Mouse (Mus musculus) hindbrain, embryonic 12.5 days (tissue): ENCODE results near the gene Tma16. TPM values are rescaled to one million over a fixed set of nuclear protein-coding genes. Genes with fewer than 3 reads are reported as not detected.
A peak's percentile ranks its signal among the peaks of the same experiment; 100 is the strongest.

Experiments
- ATAC-seq: fragments of 200-750 bp; cut with Nextera tagmentation; 2 replicates; pipeline ENCODE4 v1.8.0; 2017; ENCODE audit warnings: moderate TSS enrichment; ENCODE audit not compliant: low FRiP score
- H3K27ac ChIP-seq: fragments of 300-500 bp; sonication (generic); 2 replicates; pipeline ENCODE4 v1.5.1; 2016; ENCODE audit warnings: mild to moderate bottlenecking
- H3K27me3 ChIP-seq: fragments of 300-500 bp; sonication (generic); 2 replicates; pipeline ENCODE4 v1.6.1; 2016; ENCODE audit warnings: mild to moderate bottlenecking
- H3K36me3 ChIP-seq: fragments of 300-500 bp; sonication (generic); 2 replicates; pipeline ENCODE4 v1.6.1; 2016; ENCODE audit warnings: mild to moderate bottlenecking
- H3K4me1 ChIP-seq: fragments of 300-500 bp; sonication (generic); 2 replicates; pipeline ENCODE4 v1.6.1; 2016
- H3K4me2 ChIP-seq: fragments of 300-500 bp; sonication (generic); replicated peaks from 2 replicates; pipeline ENCODE4 v1.6.1; 2016; ENCODE audit warnings: mild to moderate bottlenecking
- H3K4me3 ChIP-seq: fragments of 300-500 bp; sonication (generic); 2 replicates; pipeline ENCODE4 v1.5.1; 2016; ENCODE audit warnings: mild to moderate bottlenecking
- H3K9ac ChIP-seq: fragments of 300-500 bp; sonication (generic); 2 replicates; pipeline ENCODE4 v1.6.1; 2016; ENCODE audit warnings: mild to moderate bottlenecking, moderate library complexity
- H3K9me3 ChIP-seq: fragments of 300-500 bp; sonication (generic); replicated peaks from 2 replicates; pipeline ENCODE4 v1.6.1; 2016; ENCODE audit warnings: mild to moderate bottlenecking
- whole genome bisulfite sequencing: fragments of 180-500 bp; shearing (Covaris S2); methylation state at CpG from one replicate; pipeline ENCODE4 v1.1.7; 2016; 5-methylcytosine and 5-hydroxymethylcytosine counted together
- polyA plus RNA-seq: library from polyadenylated mRNA; unstranded; fragments of >200 nt; fragmentation: Nextera tagmentation; extraction: Ambion mirVana; gene quantifications from 2 replicates; pipeline ENCODE4 v1.2.1, GENCODE M21; 2016

The Tma16 gene
- polyA plus RNA-seq, 1 experiment from 2014 or later, result 15.3 TPM

DNA sequence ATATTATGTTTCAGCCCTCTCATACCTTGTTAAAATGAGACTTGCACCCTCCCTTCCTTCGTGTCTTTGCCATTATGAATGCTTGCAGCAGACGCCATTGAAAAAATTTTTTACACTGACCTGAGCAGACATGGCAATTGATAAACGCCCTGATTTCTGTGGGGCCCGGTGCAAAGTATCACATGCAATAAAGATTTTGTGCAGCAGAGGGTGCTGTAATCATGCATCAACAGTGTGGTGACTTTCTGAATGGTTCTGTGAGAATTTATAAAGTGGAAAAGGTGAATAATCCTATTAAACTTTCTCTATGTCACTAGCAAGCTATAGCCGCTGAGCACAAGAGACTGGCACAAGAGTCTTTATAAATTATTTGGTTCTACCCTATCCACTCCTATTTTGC, 35.6 kb downstream of the Tma16 start:
- ATAC-seq, result no peak
- no peak overlapping the region for H3K4me2 ChIP-seq
- H3K4me1 ChIP-seq, result no peaks in the 10 kb centered on the region
- H3K9ac ChIP-seq, result no peak overlapping the region
- no peaks in the 10 kb centered on the region for H3K36me3 ChIP-seq
- WGBS, result 27% methylated on average over 5 of the region's 5 CpGs
- H3K9me3 ChIP-seq, result no peaks in the 10 kb centered on the region
- no peaks in the 10 kb centered on the region for H3K27me3 ChIP-seq
- no peak overlapping the region for H3K27ac ChIP-seq
- no peak overlapping the region for H3K4me3 ChIP-seq

DNA sequence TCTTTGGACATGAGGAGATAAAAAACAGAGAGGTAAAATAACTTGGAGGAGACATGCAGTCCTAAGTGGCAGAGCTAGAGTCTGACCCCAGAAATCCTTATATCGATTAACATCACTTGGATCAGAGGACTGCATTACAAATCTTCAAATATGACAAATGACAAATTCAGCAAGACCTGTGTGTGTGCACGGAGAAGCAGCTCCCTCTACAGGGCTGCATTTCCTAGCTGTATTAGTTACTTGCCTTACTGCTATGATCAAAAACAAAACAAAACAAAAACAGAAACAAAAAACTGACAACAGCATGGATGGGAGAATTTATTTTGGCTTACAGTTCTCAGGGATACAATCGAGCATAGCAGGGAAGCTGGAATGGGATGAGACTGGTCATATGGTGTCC, 41.0 kb downstream of the Tma16 start:
- H3K27ac ChIP-seq, result no peak overlapping the region
- ATAC-seq, result no peak
- 84% methylated on average over 3 of the region's 3 CpGs for WGBS
- no peaks in the 10 kb centered on the region for H3K9me3 ChIP-seq
- H3K4me1 ChIP-seq, result no peaks in the 10 kb centered on the region
- no peak overlapping the region for H3K4me2 ChIP-seq
- no peak overlapping the region for H3K4me3 ChIP-seq
- H3K36me3 ChIP-seq, result no peaks in the 10 kb centered on the region
- no peak overlapping the region for H3K9ac ChIP-seq
- no peaks in the 10 kb centered on the region for H3K27me3 ChIP-seq

DNA sequence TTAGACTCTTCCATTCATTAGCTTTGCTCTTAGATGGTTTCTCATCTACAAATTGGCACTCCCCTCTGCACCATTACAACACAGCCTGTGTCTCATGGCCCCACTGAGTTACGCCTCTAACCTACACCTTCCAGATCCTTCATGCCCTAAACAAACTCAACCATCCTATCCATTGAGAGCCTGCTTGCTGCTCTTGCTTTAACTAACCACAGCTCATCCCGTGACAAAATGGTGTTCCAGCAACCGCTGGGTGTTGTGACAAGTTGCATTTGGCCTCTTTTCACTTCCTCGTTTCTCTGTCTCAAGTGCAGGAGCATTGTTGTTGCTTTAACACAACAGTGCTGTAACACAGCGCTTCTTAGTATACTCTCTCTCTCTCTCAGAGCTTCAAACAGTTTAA, 42.2 kb downstream of the Tma16 start:
- no peak overlapping the region for H3K4me3 ChIP-seq
- H3K36me3 ChIP-seq, result no peaks in the 10 kb centered on the region
- no peak overlapping the region for H3K4me2 ChIP-seq
- H3K9me3 ChIP-seq, result no peaks in the 10 kb centered on the region
- no peak overlapping the region for H3K9ac ChIP-seq
- 83% methylated on average over 5 of the region's 5 CpGs for WGBS
- H3K27me3 ChIP-seq, result no peaks in the 10 kb centered on the region
- H3K4me1 ChIP-seq, result no peaks in the 10 kb centered on the region
- H3K27ac ChIP-seq, result no peak overlapping the region
- no peak for ATAC-seq

DNA sequence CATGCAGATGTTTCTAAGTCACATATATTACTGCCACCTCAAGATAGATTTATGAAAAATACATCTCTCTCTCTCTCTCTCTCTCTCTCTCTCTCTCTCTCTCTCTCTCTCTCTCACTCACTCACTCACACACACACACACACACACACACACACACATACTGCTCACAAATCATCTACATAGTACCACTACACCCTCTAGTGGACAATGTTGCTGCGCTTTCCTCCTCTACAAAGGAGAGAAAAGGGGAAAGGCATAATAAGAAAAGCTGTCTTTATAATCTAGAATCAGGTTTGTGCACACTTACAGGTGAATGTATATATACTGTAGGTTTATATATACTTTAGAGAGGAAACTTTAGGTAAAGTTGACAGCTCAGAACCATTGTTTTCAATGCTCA, 43.6 kb downstream of the Tma16 start:
- Histone ChIP-seq H3K9ac (no peak overlapping the region), H3K36me3 (no peaks in the 10 kb centered on the region), H3K27me3 (no peaks in the 10 kb centered on the region), H3K9me3 (no peaks in the 10 kb centered on the region), H3K4me1 (no peaks in the 10 kb centered on the region), H3K4me2 (no peak overlapping the region), H3K4me3 (no peak overlapping the region), H3K27ac (no peak overlapping the region)
- WGBS, result 27% methylated on average over 1 of the region's 1 CpGs
- ATAC-seq, result no peak

DNA sequence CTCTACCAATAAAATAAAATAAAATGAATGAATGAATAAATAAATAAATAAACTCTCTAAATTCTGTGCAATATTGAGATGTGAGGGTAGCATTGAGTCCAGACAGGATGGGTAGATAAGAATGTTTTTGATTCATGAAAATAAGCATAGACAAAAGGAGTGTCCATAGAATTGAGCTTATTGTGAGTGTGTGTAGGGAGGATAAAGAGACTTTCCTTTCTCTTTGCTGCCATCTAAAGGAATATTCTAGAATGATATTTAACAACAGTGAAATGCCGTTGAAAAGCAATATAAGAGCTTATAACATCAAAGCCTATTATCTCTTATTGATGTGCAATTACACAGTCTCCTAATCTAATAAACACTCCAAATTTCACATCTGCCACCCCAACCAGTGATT, 45.2 kb downstream of the Tma16 start:
- ATAC-seq, result peak; percentile 39; the same call in 1 of the 2 replicates
- no peak overlapping the region for H3K4me2 ChIP-seq
- H3K4me3 ChIP-seq, result no peak overlapping the region

DNA sequence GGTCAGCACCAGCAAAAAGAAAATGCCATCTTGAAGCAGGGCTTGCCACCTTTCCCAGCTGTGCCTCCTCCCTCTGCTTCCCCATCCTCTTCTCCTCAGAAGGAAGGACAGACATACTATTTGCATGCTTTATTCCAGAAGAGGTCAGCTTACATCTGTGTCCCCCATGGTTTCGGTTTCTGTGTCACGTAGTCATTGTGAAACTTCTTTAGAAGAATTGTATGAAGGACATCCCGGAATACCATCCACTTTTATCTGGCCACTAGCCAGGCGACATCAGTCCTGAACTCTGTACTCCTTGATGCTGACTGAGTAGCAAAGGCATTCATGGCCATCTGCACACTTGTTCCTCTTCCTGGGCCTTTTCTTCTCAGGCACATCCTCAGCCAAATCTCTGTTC, 47.9 kb downstream of the Tma16 start:
- Histone ChIP-seq H3K4me3 (no peak overlapping the region), H3K4me1 (no peaks in the 10 kb centered on the region), H3K27me3 (no peaks in the 10 kb centered on the region), H3K4me2 (no peak overlapping the region), H3K27ac (no peak overlapping the region), H3K36me3 (no peaks in the 10 kb centered on the region), H3K9me3 (no peaks in the 10 kb centered on the region), H3K9ac (no peak overlapping the region)
- ATAC-seq, result no peak
- 88% methylated on average over 4 of the region's 4 CpGs for WGBS

More for the DNA sequence above, 45.2 kb downstream of the Tma16 start:
- WGBS, result 32% methylated on average over 1 of the region's 1 CpGs
- Histone ChIP-seq H3K36me3 (no peaks in the 10 kb centered on the region), H3K9me3 (no peaks in the 10 kb centered on the region), H3K4me1 (no peaks in the 10 kb centered on the region), H3K9ac (no peak overlapping the region), H3K27ac (no peak overlapping the region), H3K27me3 (no peaks in the 10 kb centered on the region)

DNA sequence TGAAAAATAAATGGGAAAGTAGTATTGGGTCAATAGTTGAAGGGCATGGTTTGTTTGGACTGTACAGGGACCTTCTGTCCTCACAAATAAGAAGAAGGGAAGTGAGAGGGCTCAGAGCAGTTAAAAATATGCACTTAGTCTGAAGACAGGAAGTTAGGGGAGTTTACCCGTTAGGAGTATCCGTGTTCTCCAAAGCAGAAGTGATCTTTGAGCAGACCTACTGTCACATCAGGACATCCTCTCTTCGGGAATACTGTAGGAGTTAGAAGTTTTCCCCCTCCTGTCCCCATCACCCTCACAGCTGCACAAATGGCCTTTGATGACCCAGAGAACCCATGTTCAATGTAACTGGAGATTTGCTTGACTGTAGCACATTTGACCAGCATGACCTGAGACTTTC, 48.4 kb downstream of the Tma16 start:
- no peak for ATAC-seq
- Histone ChIP-seq H3K4me1 (no peaks in the 10 kb centered on the region), H3K9me3 (no peaks in the 10 kb centered on the region), H3K4me2 (no peak overlapping the region), H3K27ac (no peak overlapping the region), H3K27me3 (no peaks in the 10 kb centered on the region), H3K36me3 (no peaks in the 10 kb centered on the region), H3K9ac (no peak overlapping the region), H3K4me3 (no peak overlapping the region)
- WGBS, result 81% methylated on average over 3 of the region's 3 CpGs

DNA sequence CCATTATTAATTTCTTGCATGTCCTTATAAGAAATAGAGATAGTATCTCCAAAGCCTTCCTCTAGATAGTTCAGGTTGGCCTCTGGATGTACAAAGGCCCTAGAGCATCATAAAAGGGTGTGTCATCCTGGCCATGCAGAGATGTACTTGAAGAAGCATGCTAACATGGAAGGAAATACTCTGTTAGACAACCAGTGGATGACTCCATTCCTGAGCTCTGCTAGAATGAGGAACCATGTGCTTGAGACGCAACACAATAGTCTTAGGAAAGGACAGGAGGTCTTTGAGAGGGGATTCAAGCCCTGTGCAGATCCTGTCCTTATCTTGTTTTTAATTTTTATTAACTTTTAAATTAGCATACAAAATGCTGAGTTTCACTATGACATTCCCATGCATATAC, 49.5 kb downstream of the Tma16 start:
- no peaks in the 10 kb centered on the region for H3K27me3 ChIP-seq
- H3K9me3 ChIP-seq, result no peaks in the 10 kb centered on the region
- no peak overlapping the region for H3K4me3 ChIP-seq
- 90% methylated on average over 1 of the region's 1 CpGs for WGBS
- no peak overlapping the region for H3K27ac ChIP-seq
- no peak for ATAC-seq
- H3K36me3 ChIP-seq, result no peaks in the 10 kb centered on the region
- no peak overlapping the region for H3K4me2 ChIP-seq
- no peak overlapping the region for H3K9ac ChIP-seq
- H3K4me1 ChIP-seq, result no peaks in the 10 kb centered on the region

DNA sequence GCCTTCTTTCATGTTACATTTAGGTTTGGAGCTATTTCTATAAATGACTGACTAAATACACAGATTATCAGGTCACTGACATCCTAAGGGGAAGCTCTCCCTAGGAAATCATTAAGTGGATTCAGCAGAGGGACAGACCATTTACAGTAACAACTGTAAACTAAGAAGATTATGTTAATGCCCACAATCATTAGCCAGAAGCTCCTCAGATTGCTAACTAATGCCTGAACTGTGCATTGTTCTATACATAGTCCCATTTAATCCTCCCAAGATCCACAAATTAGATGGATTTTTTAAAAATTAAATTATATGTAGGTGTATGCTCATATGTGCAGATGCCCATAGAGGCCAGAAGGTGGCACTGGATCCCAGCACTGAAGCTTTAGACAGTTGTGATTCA, 52.8 kb downstream of the Tma16 start:
- Histone ChIP-seq H3K4me1 (no peaks in the 10 kb centered on the region), H3K9me3 (no peaks in the 10 kb centered on the region), H3K27ac (no peak overlapping the region), H3K27me3 (no peaks in the 10 kb centered on the region), H3K4me2 (no peak overlapping the region), H3K36me3 (no peaks in the 10 kb centered on the region), H3K4me3 (no peak overlapping the region), H3K9ac (no peak overlapping the region)
- no peak for ATAC-seq

DNA sequence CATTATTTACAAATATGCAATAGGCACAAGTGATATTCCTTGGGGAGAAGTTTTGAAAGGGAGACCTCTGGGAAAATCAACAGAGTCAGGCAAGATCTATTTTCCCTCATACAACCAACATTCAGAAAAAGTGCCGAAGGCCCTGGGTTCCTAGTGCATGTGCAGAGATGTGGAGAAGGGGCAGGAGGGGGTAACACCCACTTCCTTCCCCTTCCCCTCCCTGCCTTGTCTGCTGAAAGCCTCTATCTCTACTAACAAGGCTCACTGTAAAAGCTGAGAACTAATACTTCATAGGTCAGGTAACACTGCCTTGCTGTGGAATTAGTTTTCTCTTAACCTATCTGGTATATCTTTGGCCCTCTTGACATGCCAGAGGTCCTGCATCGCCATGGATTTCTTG, 55.7 kb downstream of the Tma16 start:
- Histone ChIP-seq H3K36me3 (no peaks in the 10 kb centered on the region), H3K27ac (no peak overlapping the region), H3K27me3 (no peaks in the 10 kb centered on the region), H3K4me1 (no peaks in the 10 kb centered on the region), H3K9ac (no peak overlapping the region), H3K4me3 (no peak overlapping the region), H3K9me3 (no peaks in the 10 kb centered on the region), H3K4me2 (no peak overlapping the region)
- 86% methylated on average over 2 of the region's 2 CpGs for WGBS
- ATAC-seq, result no peak

Other genes with a start within 250 kb of the Tma16 start
- not detected in 2 replicates for gene Tktl2, start 25.2 kb upstream of the Tma16 start, polyA plus RNA-seq
- 0.23 and 0.33 TPM in 2 replicates for gene Npy5r, start 201.6 kb upstream of the Tma16 start, polyA plus RNA-seq
- gene Npy1r, start 210.7 kb upstream of the Tma16 start, polyA plus RNA-seq, result 2.4 and 3.3 TPM in 2 replicates